Mouse (Mus musculus) brain, adult 2 months (tissue): ENCODE results near the gene Lrrc63.
A peak's percentile ranks its signal among the peaks of the same experiment; 100 is the strongest.
"Not testable (repeated sequence)": the region's sequence is repeated elsewhere in the genome, so short reads cannot be mapped to it uniquely, and the experiment has no call there.

Source experiments
- DNase-seq: peaks from one replicate; pipeline ENCODE4 v3.0.0; 2011; ENCODE audit warnings: low read depth, low spot score

Gene Lrrc63

GRCm38 (mm10) chr14:75130501-75131318 lies at the start of gene Lrrc63, which contains the start of gene Lcp1:
Gene Lrrc63 (minus strand): TSS chr14:75130881.
Gene Lcp1 (plus strand): TSS chr14:75131101.
- DNase-seq = peak; percentile 78

- DNase-seq = peak; percentile 67
Measured at GRCm38 (mm10) chr14:75179255-75179963, 48.7 kb upstream of the Lrrc63 start.

GRCm38 (mm10) chr14:75178801-75179211 lies 48.1 kb upstream of the Lrrc63 start:
- no peak for DNase-seq

- peak; percentile 38 for DNase-seq
Measured at GRCm38 (mm10) chr14:75178384-75178793, 47.7 kb upstream of the Lrrc63 start.

GRCm38 (mm10) chr14:75177400-75177799 lies 46.7 kb upstream of the Lrrc63 start:
- DNase-seq = no peak

- no peak for DNase-seq
Measured at GRCm38 (mm10) chr14:75176425-75177045, 45.9 kb upstream of the Lrrc63 start.

- DNase-seq = no peak
Measured at GRCm38 (mm10) chr14:75175781-75176180, 45.1 kb upstream of the Lrrc63 start.

- DNase-seq = no peak
Measured at GRCm38 (mm10) chr14:75174731-75175555, 44.3 kb upstream of the Lrrc63 start.

GRCm38 (mm10) chr14:75174296-75174695 lies 43.6 kb upstream of the Lrrc63 start:
- no peak for DNase-seq

GRCm38 (mm10) chr14:75170546-75170945 lies 39.9 kb upstream of the Lrrc63 start:
- DNase-seq = no peak

- no peak for DNase-seq
Measured at GRCm38 (mm10) chr14:75168501-75168900, 37.8 kb upstream of the Lrrc63 start.

- DNase-seq = no peak
Measured at GRCm38 (mm10) chr14:75165574-75166131, 35.0 kb upstream of the Lrrc63 start.

- DNase-seq = no peak
Measured at GRCm38 (mm10) chr14:75164345-75164744, 33.7 kb upstream of the Lrrc63 start.

GRCm38 (mm10) chr14:75163866-75164265 lies 33.2 kb upstream of the Lrrc63 start:
- no peak for DNase-seq

GRCm38 (mm10) chr14:75159375-75159774 lies 28.7 kb upstream of the Lrrc63 start:
- no peak for DNase-seq

GRCm38 (mm10) chr14:75154481-75154880 lies 23.8 kb upstream of the Lrrc63 start:
- no peak for DNase-seq

GRCm38 (mm10) chr14:75151146-75151545 lies 20.5 kb upstream of the Lrrc63 start:
- no peak for DNase-seq

GRCm38 (mm10) chr14:75150653-75151052 lies 20.0 kb upstream of the Lrrc63 start:
- DNase-seq = no peak

- peak; percentile 24 for DNase-seq
Measured at GRCm38 (mm10) chr14:75148229-75148628, 17.5 kb upstream of the Lrrc63 start.

- DNase-seq = not testable (repeated sequence)
Measured at GRCm38 (mm10) chr14:75147706-75148105, 17.0 kb upstream of the Lrrc63 start.

- DNase-seq = no peak
Measured at GRCm38 (mm10) chr14:75139225-75139624, 8.5 kb upstream of the Lrrc63 start.
